Mouse (Mus musculus): ENCODE results near the gene Tmem203. TPM values are rescaled to one million over a fixed set of nuclear protein-coding genes. Genes with fewer than 3 reads are reported as not detected.

Gene Tmem203
- total and polyA plus RNA-seq, 2 experiments, result 14.5 to 43.7 TPM

- H3K36me3 ChIP-seq (ENCODE audit: control insufficient read depth, insufficient read depth, low read length), result peaks cover 14% of the 10 kb centered on the region; the same call in 1 of the 2 replicates
- peak within 1 kb of the TSS; percentile 83 for H3K4me3 ChIP-seq (ENCODE audit: insufficient read depth, low read depth, low read length)
- peak within 1 kb of the TSS; percentile 81 for H3K9ac ChIP-seq (ENCODE audit: low read depth, low read length)
- WGBS, result under 1% methylated on average over 55 of the region's 55 CpGs
- DNase-seq (ENCODE audit: extremely low read depth, low read depth, low spot score), result peak; percentile 84
- peaks cover 7% of the 10 kb centered on the region; the same call in 1 of the 2 replicates for H3K79me2 ChIP-seq (ENCODE audit: control insufficient read depth, insufficient read depth, low read length)
- peak within 1 kb of the TSS; percentile 34; the same call in 1 of the 2 replicates for H3K27ac ChIP-seq (replicated peaks; ENCODE audit: insufficient read depth, low read depth, low read length)
- peaks cover 14% of the 10 kb centered on the region for H3K4me1 ChIP-seq (ENCODE audit: control insufficient read depth, insufficient read depth, low read length)
- TF ChIP-seq POLR2A (IDR thresholded peaks at IDR 0.05; ENCODE audit: extremely low read depth, insufficient read depth, low read length) (peak; percentile 78), CTCF (IDR thresholded peaks at IDR 0.05; ENCODE audit: low read depth, low read length) (peak; percentile 53)
- no peaks in the 10 kb centered on the region for H3K27me3 ChIP-seq (ENCODE audit: control insufficient read depth, insufficient read depth, low read length)
These were observed 16.7 kb downstream of the Tmem203 start, which contains the start of the genes Ssna1 and Anapc2 for GRCm38 (mm10) chr2:25271827-25272511. Gene Ssna1, minus strand, starts transcription at chr2:25272438. Gene Anapc2, plus strand, starts transcription at chr2:25272478.

GRCm38 (mm10) chr2:25272515-25272914, 17.3 kb downstream of the Tmem203 start:
- under 1% methylated on average over 25 of the region's 29 CpGs for WGBS
- Histone ChIP-seq H3K27me3 (ENCODE audit: control insufficient read depth, insufficient read depth, low read length) (no peaks in the 10 kb centered on the region), H3K4me1 (ENCODE audit: control insufficient read depth, insufficient read depth, low read length) (peaks cover 12% of the 10 kb centered on the region), H3K79me2 (ENCODE audit: control insufficient read depth, insufficient read depth, low read length) (peaks cover 7% of the 10 kb centered on the region; the same call in 1 of the 2 replicates), H3K36me3 (ENCODE audit: control insufficient read depth, insufficient read depth, low read length) (peaks cover 14% of the 10 kb centered on the region; the same call in 1 of the 2 replicates), H3K9ac (ENCODE audit: low read depth, low read length) (peak overlapping the region; percentile 75), H3K4me3 (ENCODE audit: insufficient read depth, low read depth, low read length) (peak overlapping the region; percentile 83), H3K27ac (replicated peaks; ENCODE audit: insufficient read depth, low read depth, low read length) (no peak overlapping the region)
- TF ChIP-seq CTCF (IDR thresholded peaks at IDR 0.05; ENCODE audit: low read depth, low read length) (no peak), POLR2A (IDR thresholded peaks at IDR 0.05; ENCODE audit: extremely low read depth, insufficient read depth, low read length) (no peak)
- DNase-seq (ENCODE audit: extremely low read depth, low read depth, low spot score), result no peak

GRCm38 (mm10) chr2:25273010-25273409, 17.8 kb downstream of the Tmem203 start:
- peaks cover 14% of the 10 kb centered on the region; the same call in 1 of the 2 replicates for H3K36me3 ChIP-seq (ENCODE audit: control insufficient read depth, insufficient read depth, low read length)
- no peaks in the 10 kb centered on the region for H3K27me3 ChIP-seq (ENCODE audit: control insufficient read depth, insufficient read depth, low read length)
- WGBS, result 35% methylated on average over 16 of the region's 16 CpGs
- peaks cover 7% of the 10 kb centered on the region; the same call in 1 of the 2 replicates for H3K79me2 ChIP-seq (ENCODE audit: control insufficient read depth, insufficient read depth, low read length)
- H3K9ac ChIP-seq (ENCODE audit: low read depth, low read length), result peak overlapping the region; percentile 75
- TF ChIP-seq CTCF (IDR thresholded peaks at IDR 0.05; ENCODE audit: low read depth, low read length) (no peak), POLR2A (IDR thresholded peaks at IDR 0.05; ENCODE audit: extremely low read depth, insufficient read depth, low read length) (no peak)
- H3K4me1 ChIP-seq (ENCODE audit: control insufficient read depth, insufficient read depth, low read length), result peaks cover 12% of the 10 kb centered on the region
- DNase-seq (ENCODE audit: extremely low read depth, low read depth, low spot score), result no peak
- H3K27ac ChIP-seq (replicated peaks; ENCODE audit: insufficient read depth, low read depth, low read length), result no peak overlapping the region
- peak overlapping the region; percentile 83 for H3K4me3 ChIP-seq (ENCODE audit: insufficient read depth, low read depth, low read length)

- 69% methylated on average over 13 of the region's 13 CpGs for WGBS
- peaks cover 20% of the 10 kb centered on the region; the same call in 1 of the 2 replicates for H3K36me3 ChIP-seq (ENCODE audit: control insufficient read depth, insufficient read depth, low read length)
- DNase-seq (ENCODE audit: extremely low read depth, low read depth, low spot score), result peak; percentile 68
- H3K4me3 ChIP-seq (ENCODE audit: insufficient read depth, low read depth, low read length), result no peak overlapping the region
- TF ChIP-seq CTCF (IDR thresholded peaks at IDR 0.05; ENCODE audit: low read depth, low read length) (peak; percentile 75), POLR2A (IDR thresholded peaks at IDR 0.05; ENCODE audit: extremely low read depth, insufficient read depth, low read length) (no peak)
- no peaks in the 10 kb centered on the region for H3K27me3 ChIP-seq (ENCODE audit: control insufficient read depth, insufficient read depth, low read length)
- H3K4me1 ChIP-seq (ENCODE audit: control insufficient read depth, insufficient read depth, low read length), result no peaks in the 10 kb centered on the region
- no peak overlapping the region for H3K9ac ChIP-seq (ENCODE audit: low read depth, low read length)
- no peaks in the 10 kb centered on the region for H3K79me2 ChIP-seq (ENCODE audit: control insufficient read depth, insufficient read depth, low read length)
- H3K27ac ChIP-seq (replicated peaks; ENCODE audit: insufficient read depth, low read depth, low read length), result no peak overlapping the region
These were observed 24.0 kb downstream of the Tmem203 start for GRCm38 (mm10) chr2:25278928-25279882.

GRCm38 (mm10) chr2:25285551-25285950, 30.3 kb downstream of the Tmem203 start:
- Histone ChIP-seq H3K27me3 (ENCODE audit: control insufficient read depth, insufficient read depth, low read length) (peaks cover under 1% of the 10 kb centered on the region; the same call in 1 of the 2 replicates), H3K4me1 (ENCODE audit: control insufficient read depth, insufficient read depth, low read length) (peaks cover 1% of the 10 kb centered on the region; the same call in 1 of the 2 replicates), H3K27ac (replicated peaks; ENCODE audit: insufficient read depth, low read depth, low read length) (no peak overlapping the region), H3K36me3 (ENCODE audit: control insufficient read depth, insufficient read depth, low read length) (peaks cover 6% of the 10 kb centered on the region; the same call in 1 of the 2 replicates), H3K4me3 (ENCODE audit: insufficient read depth, low read depth, low read length) (no peak overlapping the region), H3K9ac (ENCODE audit: low read depth, low read length) (no peak overlapping the region), H3K79me2 (ENCODE audit: control insufficient read depth, insufficient read depth, low read length) (no peaks in the 10 kb centered on the region)
- WGBS, result 96% methylated on average over 2 of the region's 2 CpGs
- DNase-seq (ENCODE audit: extremely low read depth, low read depth, low spot score), result no peak
- no peak for TF ChIP-seq CTCF (IDR thresholded peaks at IDR 0.05; ENCODE audit: low read depth, low read length)
